Mouse (Mus musculus) MEL (cell line): Measurements from ENCODE around the gene Aurkc. TPM values are rescaled to one million over a fixed set of nuclear protein-coding genes. Genes with fewer than 3 reads are reported as not detected.
"Not testable (repeated sequence)": the region's sequence is repeated elsewhere in the genome, so short reads cannot be mapped to it uniquely, and the experiment has no call there.

Experiments used
- DNase-seq: peaks from one replicate; pipeline ENCODE4 v3.0.0; 2011; ENCODE audit warnings: low read depth, low spot score
- H3K27ac ChIP-seq: 2 replicates; pipeline ENCODE4 v1.5.1; 2012; ENCODE audit warnings: low read depth, mild to moderate bottlenecking, control low read depth, low read length, moderate library complexity; ENCODE audit not compliant: control insufficient read depth
- H3K27me3 ChIP-seq, 2 experiments: fragments of 150-350 bp in 1 of 2; sonication (generic) in 1 of 2; 2 replicates each; pipeline ENCODE4 v1.6.1; 2012; ENCODE audit warnings: low read length in 2 of 2, mild to moderate bottlenecking in 2 of 2, improper control_type of control experiment in 1 of 2, moderate library complexity in 1 of 2; ENCODE audit not compliant: insufficient read depth in 2 of 2, control insufficient read depth in 1 of 2
- H3K36me3 ChIP-seq, 2 experiments: 2 replicates each; pipeline ENCODE4 v1.6.1; 2012 to 2014; ENCODE audit warnings: low read length in 2 of 2, improper control_type of control experiment in 1 of 2, inconsistent platforms in 1 of 2, mild to moderate bottlenecking in 1 of 2; ENCODE audit not compliant: insufficient read depth in 2 of 2, control insufficient read depth in 1 of 2
- H3K4me1 ChIP-seq, 2 experiments: fragments of 150-350 bp in 1 of 2; sonication (generic) in 1 of 2; 2 replicates each; pipeline ENCODE4 v1.6.1; 2012; ENCODE audit warnings: low read length in 2 of 2, improper control_type of control experiment in 1 of 2, mild to moderate bottlenecking in 1 of 2; ENCODE audit not compliant: insufficient read depth in 2 of 2, control insufficient read depth in 1 of 2
- H3K4me3 ChIP-seq, 2 experiments: fragments of 150-350 bp in 1 of 2; sonication (generic) in 1 of 2; 2 replicates each; pipeline ENCODE4 v1.5.1; 2012; ENCODE audit warnings: low read depth in 2 of 2, low read length in 2 of 2, mild to moderate bottlenecking in 2 of 2, moderate library complexity in 2 of 2, control low read depth in 1 of 2, improper control_type of control experiment in 1 of 2; ENCODE audit not compliant: control insufficient read depth in 1 of 2, insufficient read depth in 1 of 2
- H3K79me2 ChIP-seq: 2 replicates; pipeline ENCODE4 v1.6.1; 2012; ENCODE audit warnings: mild to moderate bottlenecking, low read length, moderate library complexity; ENCODE audit not compliant: control insufficient read depth, poor library complexity, insufficient read depth
- H3K9ac ChIP-seq: 2 replicates; pipeline ENCODE4 v1.6.1; 2012; ENCODE audit warnings: low read depth, mild to moderate bottlenecking, control low read depth, low read length, moderate library complexity; ENCODE audit not compliant: control insufficient read depth, poor library complexity, severe bottlenecking
- H3K9me3 ChIP-seq: fragments of 150-350 bp; sonication (generic); replicated peaks from 2 replicates; pipeline ENCODE4 v1.6.1; 2012; ENCODE audit warnings: mild to moderate bottlenecking, low read length, improper control_type of control experiment, moderate library complexity; ENCODE audit not compliant: insufficient read depth
- CHD1 ChIP-seq: IDR thresholded peaks from 2 replicates; pipeline ENCODE4 v1.6.1; 2012; ENCODE audit warnings: low read depth, mild to moderate bottlenecking, inconsistent platforms, low read length, improper control_type of control experiment
- EP300 ChIP-seq, 2 experiments: IDR thresholded peaks; 2 replicates each; pipeline ENCODE4 v1.6.1; 2011; ENCODE audit warnings: improper control_type of control experiment in 2 of 2, low read length in 2 of 2, low read depth in 1 of 2, mild to moderate bottlenecking in 1 of 2
- ETS1 ChIP-seq: IDR thresholded peaks from 2 replicates; pipeline ENCODE4 v1.6.1; 2012; ENCODE audit warnings: low read depth, mild to moderate bottlenecking, inconsistent platforms, low read length, improper control_type of control experiment, moderate library complexity
- JUND ChIP-seq: IDR thresholded peaks from 2 replicates; pipeline ENCODE4 v1.6.1; 2011; ENCODE audit warnings: low read depth, mild to moderate bottlenecking, improper control_type of control experiment, low read length
- MAFK ChIP-seq: IDR thresholded peaks from 2 replicates; pipeline ENCODE4 v1.6.1; 2011; ENCODE audit warnings: low read depth, mild to moderate bottlenecking, low read length, improper control_type of control experiment, borderline replicate concordance
- MAX ChIP-seq: IDR thresholded peaks from 2 replicates; pipeline ENCODE4 v1.6.1; 2011; ENCODE audit warnings: low read length, improper control_type of control experiment
- MYB ChIP-seq: IDR thresholded peaks from 2 replicates; pipeline ENCODE4 v1.6.1; 2011; ENCODE audit warnings: mild to moderate bottlenecking, low read depth, low read length, improper control_type of control experiment
- MYC ChIP-seq: IDR thresholded peaks from 2 replicates; pipeline ENCODE4 v1.6.1; 2011; ENCODE audit warnings: low read depth, mild to moderate bottlenecking, low read length, improper control_type of control experiment, moderate library complexity
- NELFE ChIP-seq: IDR thresholded peaks from 2 replicates; pipeline ENCODE4 v1.6.1; 2011; ENCODE audit warnings: low read depth, low read length, improper control_type of control experiment
- NRF1 ChIP-seq: IDR thresholded peaks from 2 replicates; pipeline ENCODE4 v1.6.1; 2014; ENCODE audit warnings: low read depth, mild to moderate bottlenecking, inconsistent platforms, low read length, improper control_type of control experiment, moderate library complexity; ENCODE audit not compliant: poor library complexity, insufficient read depth, severe bottlenecking
- POLR2AphosphoS2 ChIP-seq: IDR thresholded peaks from 2 replicates; pipeline ENCODE4 v1.6.1; 2011; ENCODE audit warnings: low read length, improper control_type of control experiment
- POLR2AphosphoS5 ChIP-seq: IDR thresholded peaks from 2 replicates; pipeline ENCODE4 v1.6.1; 2012; ENCODE audit warnings: low read depth, borderline replicate concordance, mild to moderate bottlenecking, inconsistent platforms, low read length, moderate library complexity, mixed read lengths
- RCOR1 ChIP-seq: IDR thresholded peaks from 2 replicates; pipeline ENCODE4 v1.6.1; 2012; ENCODE audit warnings: low read depth, mild to moderate bottlenecking, inconsistent platforms, low read length, improper control_type of control experiment
- SMC3 ChIP-seq: IDR thresholded peaks from 2 replicates; pipeline ENCODE4 v1.6.1; 2011; ENCODE audit warnings: low read depth, low read length, improper control_type of control experiment
- TCF12 ChIP-seq: IDR thresholded peaks from 2 replicates; pipeline ENCODE4 v1.6.1; 2014; ENCODE audit warnings: low read depth, mild to moderate bottlenecking, inconsistent platforms, low read length, improper control_type of control experiment, moderate library complexity
- UBTF ChIP-seq: IDR thresholded peaks from 2 replicates; pipeline ENCODE4 v1.6.1; 2012; ENCODE audit warnings: low read depth, mild to moderate bottlenecking, inconsistent platforms, low read length, improper control_type of control experiment, moderate library complexity, borderline replicate concordance; ENCODE audit not compliant: insufficient read depth
- USF1 ChIP-seq: IDR thresholded peaks from 2 replicates; pipeline ENCODE4 v1.6.1; 2014; ENCODE audit warnings: low read depth, mild to moderate bottlenecking, inconsistent platforms, low read length, improper control_type of control experiment, moderate library complexity
- ZNF384 ChIP-seq: IDR thresholded peaks from 2 replicates; pipeline ENCODE4 v1.6.1; 2012; ENCODE audit warnings: low read depth, mild to moderate bottlenecking, inconsistent platforms, low read length, improper control_type of control experiment
- polyA plus RNA-seq, 2 experiments: library from polyadenylated mRNA; stranded (reverse) in 1 of 2; unstranded in 1 of 2; fragments of >175 nt in 1 of 2; fragments of >200 nt in 1 of 2; gene quantifications; 2 replicates each; pipeline versions ENCODE4 v1.2.1 to v1.2.4; 2012; ENCODE audit warnings: low replicate concordance in 2 of 2, low read depth in 1 of 2; ENCODE audit not compliant: insufficient read length in 2 of 2, insufficient read depth in 1 of 2, missing spikeins in 1 of 2
- total RNA-seq: library from RNA; depleted of rRNA; stranded (reverse); fragments of 300-350 nt; gene quantifications from 2 replicates; pipeline ENCODE4 v1.2.3, GENCODE M21; 2012; rRNA removed

Gene Aurkc
- total RNA-seq (not detected in 2 replicates), polyA plus RNA-seq (not detected)

DNA sequence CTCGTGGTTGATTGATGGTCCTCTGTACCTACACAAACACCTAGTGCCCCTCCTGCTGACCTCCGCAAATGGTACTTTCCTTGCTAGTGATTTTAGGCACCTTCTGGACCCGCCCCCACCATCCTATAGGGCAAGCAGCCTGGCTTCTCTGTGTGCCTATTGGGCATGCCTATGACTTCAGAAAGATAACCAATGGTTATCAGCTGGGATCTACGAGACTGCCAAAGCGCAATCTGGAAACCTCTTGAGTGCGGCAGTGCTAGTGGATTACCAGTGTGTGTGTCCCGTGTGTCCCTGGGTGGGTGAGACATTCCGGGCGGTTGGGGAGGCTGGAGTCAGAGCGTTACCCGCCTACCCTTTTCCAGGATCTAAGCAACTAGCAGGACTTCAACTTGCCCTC, at the start of gene Aurkc:
Gene Aurkc, plus strand, starts transcription at position 50 of the 400 bp plus-strand sequence.
- H3K79me2 ChIP-seq, DNase-seq, H3K9me3 ChIP-seq, H3K27ac ChIP-seq, H3K9ac ChIP-seq, H3K27me3 ChIP-seq, H3K36me3 ChIP-seq, H3K4me3 ChIP-seq, H3K4me1 ChIP-seq: not testable (repeated sequence)

DNA sequence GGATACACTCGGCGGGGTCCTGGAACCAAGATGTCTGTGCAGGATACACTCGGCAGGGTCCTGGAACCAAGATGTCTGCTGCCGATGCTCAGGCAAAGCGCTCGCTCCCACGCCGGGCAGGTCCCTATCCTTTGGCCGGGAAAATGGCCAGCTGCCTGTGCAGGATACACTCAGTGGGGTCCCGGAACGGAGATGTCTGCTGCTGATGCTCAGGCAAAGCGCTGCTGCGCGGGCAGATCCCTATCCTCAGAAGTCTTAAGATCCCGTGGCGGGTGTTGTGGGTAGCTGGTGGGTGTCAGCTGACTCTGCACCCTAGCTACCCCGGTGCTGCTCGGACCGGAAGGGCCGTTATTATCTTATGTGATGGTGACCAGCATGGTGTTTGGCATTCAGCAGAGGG, 47.0 kb upstream of the Aurkc start:
- H3K36me3 ChIP-seq, DNase-seq, H3K27ac ChIP-seq, H3K9ac ChIP-seq, H3K4me1 ChIP-seq, H3K79me2 ChIP-seq, H3K27me3 ChIP-seq, H3K9me3 ChIP-seq, H3K4me3 ChIP-seq: not testable (repeated sequence)

DNA sequence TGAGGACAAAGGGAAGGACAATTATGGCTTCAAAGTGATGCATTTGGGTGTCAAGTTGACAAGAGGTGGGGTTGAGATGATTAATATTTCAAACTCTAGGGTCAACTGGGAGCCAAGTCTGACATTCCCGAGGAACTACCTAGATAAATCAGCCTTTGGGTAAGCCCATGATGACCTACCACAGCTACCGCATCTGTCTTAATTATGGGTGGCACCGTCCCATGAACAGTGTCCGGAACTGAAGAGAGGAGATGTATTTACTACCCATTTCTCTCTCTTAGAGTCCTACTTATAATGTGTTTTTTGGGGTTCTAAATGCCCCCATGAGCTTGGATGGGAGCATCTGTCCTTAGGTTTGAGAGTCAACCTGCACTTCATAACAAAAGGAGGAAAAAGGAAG, 38.5 kb upstream of the Aurkc start:
- H3K36me3 ChIP-seq = no peaks in the 10 kb centered on the region
- H3K27ac ChIP-seq = no peak overlapping the region
- no peaks in the 10 kb centered on the region for H3K27me3 ChIP-seq
- H3K79me2 ChIP-seq = no peaks in the 10 kb centered on the region
- no peak overlapping the region for H3K4me3 ChIP-seq
- no peak overlapping the region for H3K9ac ChIP-seq
- TF ChIP-seq USF1 (no peak), NELFE (no peak), UBTF (no peak), EP300 (IDR thresholded peaks at IDR 0.05; ENCODE audit: low read depth in 1 of 2, low read length in 2 of 2) (no peak), TCF12 (no peak)
- TF ChIP-seq, all 39 proteins: peak for 0
- H3K4me1 ChIP-seq = no peaks in the 10 kb centered on the region
- no peaks in the 10 kb centered on the region for H3K9me3 ChIP-seq
- no peak for DNase-seq

DNA sequence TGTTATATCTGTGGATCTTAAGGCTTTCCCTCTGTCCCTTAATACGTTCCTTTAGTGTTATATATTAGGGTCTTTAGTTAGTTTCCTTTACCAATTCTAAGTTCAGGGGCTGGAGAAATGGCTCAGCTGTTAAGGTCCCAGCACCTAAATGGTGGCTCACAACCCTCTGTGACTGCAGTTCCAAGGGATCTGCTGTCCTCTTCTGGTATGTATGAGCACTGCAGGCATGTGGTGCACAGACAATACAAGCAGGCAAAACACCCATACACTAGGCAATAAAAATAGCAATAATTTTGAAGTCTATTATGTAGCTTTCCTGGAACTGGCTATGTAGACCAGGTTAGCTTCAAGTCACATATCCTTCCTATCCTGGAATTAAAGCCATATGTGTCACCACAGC, 36.5 kb upstream of the Aurkc start:
- DNase-seq = no peak
- H3K36me3 ChIP-seq = no peaks in the 10 kb centered on the region
- H3K4me3 ChIP-seq = no peak overlapping the region
- no peaks in the 10 kb centered on the region for H3K4me1 ChIP-seq
- H3K27ac ChIP-seq = no peak overlapping the region
- no peaks in the 10 kb centered on the region for H3K79me2 ChIP-seq
- no peak overlapping the region for H3K9ac ChIP-seq
- H3K9me3 ChIP-seq = no peaks in the 10 kb centered on the region
- TF ChIP-seq CHD1 (no peak), USF1 (no peak), MYC (no peak), SMC3 (no peak), POLR2AphosphoS5 (no peak), ETS1 (no peak), POLR2AphosphoS2 (no peak), MYB (no peak), RCOR1 (no peak), JUND (no peak), NRF1 (no peak), EP300 (IDR thresholded peaks at IDR 0.05; ENCODE audit: low read depth in 1 of 2, low read length in 2 of 2) (no peak), MAFK (no peak), MAX (no peak), ZNF384 (no peak)
- TF ChIP-seq, all 39 proteins: peak for 0
- no peaks in the 10 kb centered on the region for H3K27me3 ChIP-seq
